Mouse (Mus musculus): ENCODE measurements around the gene Rcn1. TPM values are rescaled to one million over a fixed set of nuclear protein-coding genes. Genes with fewer than 3 reads are reported as not detected.

The Rcn1 gene
- 262 and 290 TPM in 2 replicates for polyA plus RNA-seq (2011; ENCODE audit: insufficient read length, low read depth, missing spikeins)

DNA sequence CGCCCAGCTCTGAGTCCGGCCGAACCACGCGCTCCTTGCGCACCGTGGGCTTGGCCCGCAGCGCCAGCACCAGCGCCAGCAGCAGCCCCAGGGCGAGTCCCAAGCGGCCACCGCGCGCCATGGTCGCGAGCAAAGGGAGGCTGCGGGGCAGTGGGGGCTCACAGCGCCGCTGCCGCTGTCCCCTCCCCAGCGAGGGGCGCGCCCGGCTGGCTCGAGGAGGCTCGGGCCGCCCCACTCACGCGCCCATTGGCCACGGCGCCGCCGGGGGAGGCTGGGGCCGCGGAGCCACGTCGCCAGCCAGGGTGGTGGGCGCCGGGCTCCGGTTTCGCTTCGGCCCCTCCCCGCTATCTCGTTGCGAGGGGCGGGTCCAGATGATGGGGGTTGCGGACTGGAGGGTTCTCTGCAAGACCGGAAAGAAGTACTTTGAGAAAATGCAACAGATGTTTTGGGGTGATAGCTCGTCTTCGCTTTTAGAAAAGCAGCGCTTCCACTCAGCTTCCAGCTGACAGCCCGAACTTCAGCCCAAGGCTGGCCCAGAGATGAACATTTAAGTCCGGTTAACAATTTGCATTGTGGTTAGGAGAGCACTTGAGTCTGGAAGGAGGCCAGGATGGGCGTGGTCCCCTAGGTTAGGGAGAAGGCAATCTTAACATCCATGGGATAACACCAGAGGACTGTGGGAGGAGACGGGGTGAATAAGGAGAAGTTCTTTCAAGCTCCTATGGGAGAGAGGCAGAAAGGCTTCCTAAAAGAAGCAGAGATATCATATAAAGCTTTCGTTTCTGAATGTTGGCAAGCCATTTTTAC lies at the start of gene Rcn1:
TSS of gene Rcn1 (minus strand) at position 235 of the 807 bp plus-strand sequence.
- Histone ChIP-seq H3K27ac (ENCODE audit: insufficient read depth, low read length) (peak within 1 kb of the TSS; percentile 97), H3K4me3 (ENCODE audit: insufficient read depth, low read length) (peak within 1 kb of the TSS; percentile 88), H3K4me1 (ENCODE audit: control insufficient read depth, insufficient read depth, low read length) (peaks cover 3% of the 10 kb centered on the region; the same call in 1 of the 2 replicates)
- TF ChIP-seq CTCF (IDR thresholded peaks at IDR 0.05; ENCODE audit: borderline replicate concordance, insufficient read depth, low read length) (no peak), POLR2A (IDR thresholded peaks at IDR 0.05; ENCODE audit: low read depth, low read length) (peak; percentile 88)

DNA sequence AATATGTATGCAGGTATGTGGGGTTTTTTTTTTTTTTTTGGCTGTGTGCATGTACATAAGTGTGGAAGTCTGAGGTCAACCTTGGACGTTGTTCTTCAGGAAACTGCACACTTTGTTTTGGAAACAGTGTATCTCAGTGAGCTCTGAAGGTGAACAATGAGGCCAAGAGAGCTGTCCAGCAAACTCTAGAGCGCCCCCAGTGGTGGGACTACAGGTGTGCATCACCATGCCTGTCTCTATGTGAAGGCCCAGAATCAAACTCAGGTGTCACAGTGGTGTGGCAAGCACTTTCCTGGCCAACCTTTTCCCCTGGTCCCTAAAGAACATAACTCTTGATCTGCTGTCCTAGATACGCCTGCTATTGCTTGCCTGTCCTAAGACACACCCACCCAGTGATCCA lies 45.0 kb upstream of the Rcn1 start:
- TF ChIP-seq POLR2A (IDR thresholded peaks at IDR 0.05; ENCODE audit: low read depth, low read length) (no peak), CTCF (IDR thresholded peaks at IDR 0.05; ENCODE audit: borderline replicate concordance, insufficient read depth, low read length) (no peak)
- H3K27ac ChIP-seq (ENCODE audit: insufficient read depth, low read length): no peak overlapping the region
- no peak overlapping the region for H3K4me3 ChIP-seq (ENCODE audit: insufficient read depth, low read length)
- no peaks in the 10 kb centered on the region for H3K4me1 ChIP-seq (ENCODE audit: control insufficient read depth, insufficient read depth, low read length)

DNA sequence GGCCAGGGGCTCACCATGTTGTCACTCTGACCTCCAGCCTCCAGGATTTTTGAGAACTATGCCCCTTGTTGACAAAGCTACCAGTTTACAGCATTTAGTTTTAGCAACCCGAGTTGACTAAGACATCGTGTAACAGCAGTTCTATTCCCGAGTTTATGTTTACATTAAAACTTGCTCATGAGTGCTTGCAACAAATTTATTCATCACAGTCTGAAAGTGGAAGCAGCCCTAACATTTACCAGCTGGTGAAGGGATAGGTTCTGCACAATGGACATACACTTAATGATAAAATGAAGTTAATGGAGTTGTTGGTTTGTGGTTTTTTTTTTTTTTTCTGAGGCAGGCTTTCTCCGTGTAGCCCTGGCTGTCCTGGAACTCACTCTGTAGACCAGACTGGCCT lies 39.9 kb upstream of the Rcn1 start:
- Histone ChIP-seq H3K4me3 (ENCODE audit: insufficient read depth, low read length) (no peak overlapping the region), H3K27ac (ENCODE audit: insufficient read depth, low read length) (no peak overlapping the region), H3K4me1 (ENCODE audit: control insufficient read depth, insufficient read depth, low read length) (no peaks in the 10 kb centered on the region)
- no peak for TF ChIP-seq CTCF (IDR thresholded peaks at IDR 0.05; ENCODE audit: borderline replicate concordance, insufficient read depth, low read length)
- TF ChIP-seq POLR2A (IDR thresholded peaks at IDR 0.05; ENCODE audit: low read depth, low read length): no peak

DNA sequence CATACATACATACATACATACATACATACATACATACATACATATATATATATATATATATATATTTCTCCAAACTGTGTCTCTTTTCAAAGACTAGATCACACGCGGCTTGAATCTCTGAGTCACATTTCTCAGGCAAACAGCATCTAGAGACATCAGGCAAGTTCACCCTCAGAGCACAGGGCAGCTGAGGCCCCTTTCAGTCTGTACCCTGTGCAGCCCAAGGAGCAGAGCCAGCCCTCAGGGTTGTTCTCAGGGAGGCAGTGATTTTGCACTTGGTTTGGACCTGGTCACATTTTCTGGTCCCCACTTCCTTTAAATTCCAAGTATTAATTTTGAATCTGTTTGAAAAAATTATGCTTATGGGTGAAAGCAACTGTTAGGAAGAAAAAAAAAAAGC lies 39.4 kb upstream of the Rcn1 start:
- H3K4me1 ChIP-seq (ENCODE audit: control insufficient read depth, insufficient read depth, low read length): no peaks in the 10 kb centered on the region
- no peak overlapping the region for H3K27ac ChIP-seq (ENCODE audit: insufficient read depth, low read length)
- TF ChIP-seq POLR2A (IDR thresholded peaks at IDR 0.05; ENCODE audit: low read depth, low read length) (no peak), CTCF (IDR thresholded peaks at IDR 0.05; ENCODE audit: borderline replicate concordance, insufficient read depth, low read length) (no peak)
- H3K4me3 ChIP-seq (ENCODE audit: insufficient read depth, low read length): no peak overlapping the region

DNA sequence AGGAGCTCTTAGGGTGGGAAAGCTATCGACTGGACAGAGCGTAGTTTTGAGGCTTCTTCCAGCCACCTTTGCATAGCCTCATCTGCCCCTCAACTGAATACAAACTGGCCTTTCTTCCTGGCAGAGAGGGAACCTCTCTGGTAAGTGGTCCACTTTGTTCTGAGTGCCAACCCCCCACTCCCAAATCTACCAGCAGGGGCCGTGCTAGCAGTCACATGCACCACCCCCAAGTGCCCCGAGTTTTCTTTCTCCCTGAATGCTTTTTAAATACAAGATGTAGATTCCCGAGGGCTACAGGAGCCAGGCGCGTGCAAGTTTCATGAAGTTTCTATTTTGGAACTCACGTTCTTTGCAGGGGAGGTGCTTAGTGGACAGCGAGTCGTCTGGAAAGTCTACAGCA lies 33.8 kb upstream of the Rcn1 start:
- H3K4me1 ChIP-seq (ENCODE audit: control insufficient read depth, insufficient read depth, low read length): peaks cover 3% of the 10 kb centered on the region; the same call in 1 of the 2 replicates
- H3K27ac ChIP-seq (ENCODE audit: insufficient read depth, low read length): no peak overlapping the region
- H3K4me3 ChIP-seq (ENCODE audit: insufficient read depth, low read length): no peak overlapping the region
- TF ChIP-seq POLR2A (IDR thresholded peaks at IDR 0.05; ENCODE audit: low read depth, low read length): no peak
- TF ChIP-seq CTCF (IDR thresholded peaks at IDR 0.05; ENCODE audit: borderline replicate concordance, insufficient read depth, low read length): no peak

DNA sequence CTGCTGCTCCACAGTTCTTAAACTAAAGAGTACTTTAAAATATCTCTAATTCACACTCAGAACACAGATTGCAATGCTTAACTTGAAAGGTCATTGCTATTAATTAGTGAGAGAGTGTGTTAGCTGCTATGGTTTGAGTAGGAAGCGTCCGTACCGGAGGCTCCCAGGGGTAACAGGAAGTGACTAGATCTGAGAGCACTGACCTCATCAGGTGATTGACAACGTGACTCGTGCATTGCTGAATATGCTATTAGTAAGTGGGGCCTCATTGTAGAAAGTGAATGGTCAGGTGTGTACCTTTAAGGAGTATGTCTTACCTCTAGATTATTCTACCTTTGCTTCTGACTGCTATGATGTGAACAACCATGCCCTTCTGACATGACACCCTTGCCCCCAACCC lies 31.3 kb upstream of the Rcn1 start:
- Histone ChIP-seq H3K4me3 (ENCODE audit: insufficient read depth, low read length) (no peak overlapping the region), H3K27ac (ENCODE audit: insufficient read depth, low read length) (no peak overlapping the region), H3K4me1 (ENCODE audit: control insufficient read depth, insufficient read depth, low read length) (peaks cover 3% of the 10 kb centered on the region; the same call in 1 of the 2 replicates)
- TF ChIP-seq CTCF (IDR thresholded peaks at IDR 0.05; ENCODE audit: borderline replicate concordance, insufficient read depth, low read length): no peak
- no peak for TF ChIP-seq POLR2A (IDR thresholded peaks at IDR 0.05; ENCODE audit: low read depth, low read length)

DNA sequence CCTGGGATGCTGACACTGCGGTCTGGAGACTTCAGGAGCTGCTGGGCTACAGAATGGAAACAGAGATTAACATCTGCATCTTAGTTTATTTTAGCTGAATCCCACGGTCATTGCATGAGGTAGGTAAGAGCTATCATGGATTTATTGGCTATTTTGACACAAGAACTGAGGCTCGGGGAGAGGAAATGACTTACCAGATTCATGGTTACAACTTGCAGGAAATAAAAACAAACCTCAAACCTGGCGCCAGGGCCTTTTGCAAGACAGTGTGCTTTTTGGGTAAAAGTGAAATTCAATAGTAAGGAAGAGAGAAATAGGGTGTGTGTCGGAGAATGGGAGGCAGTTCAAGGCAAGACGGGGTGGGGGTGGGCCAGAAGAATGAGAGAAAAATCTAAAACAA lies 30.8 kb upstream of the Rcn1 start:
- Histone ChIP-seq H3K4me3 (ENCODE audit: insufficient read depth, low read length) (no peak overlapping the region), H3K4me1 (ENCODE audit: control insufficient read depth, insufficient read depth, low read length) (peaks cover 3% of the 10 kb centered on the region; the same call in 1 of the 2 replicates), H3K27ac (ENCODE audit: insufficient read depth, low read length) (no peak overlapping the region)
- TF ChIP-seq POLR2A (IDR thresholded peaks at IDR 0.05; ENCODE audit: low read depth, low read length): no peak
- TF ChIP-seq CTCF (IDR thresholded peaks at IDR 0.05; ENCODE audit: borderline replicate concordance, insufficient read depth, low read length): no peak

DNA sequence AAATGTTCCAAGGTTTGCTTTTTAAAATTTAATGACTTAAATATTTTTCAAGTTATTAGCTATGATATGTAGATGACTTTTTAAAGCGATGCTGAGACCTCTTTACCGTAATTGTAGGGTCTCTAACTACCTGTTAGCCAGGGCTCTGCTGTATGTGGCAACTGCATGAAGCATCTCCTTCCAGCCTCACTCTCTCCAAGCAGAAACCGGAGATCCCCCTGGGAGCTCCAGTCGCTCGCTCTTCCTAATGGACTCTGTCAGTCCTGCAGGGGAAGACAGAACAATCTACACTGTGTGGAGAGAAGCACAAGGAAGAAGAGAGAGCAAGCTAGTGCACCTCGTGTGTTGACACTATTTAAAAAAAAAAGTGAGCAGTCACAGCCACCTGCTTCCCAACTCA lies 29.3 kb upstream of the Rcn1 start:
- TF ChIP-seq CTCF (IDR thresholded peaks at IDR 0.05; ENCODE audit: borderline replicate concordance, insufficient read depth, low read length) (no peak), POLR2A (IDR thresholded peaks at IDR 0.05; ENCODE audit: low read depth, low read length) (no peak)
- Histone ChIP-seq H3K4me1 (ENCODE audit: control insufficient read depth, insufficient read depth, low read length) (peaks cover 3% of the 10 kb centered on the region; the same call in 1 of the 2 replicates), H3K4me3 (ENCODE audit: insufficient read depth, low read length) (no peak overlapping the region), H3K27ac (ENCODE audit: insufficient read depth, low read length) (no peak overlapping the region)

DNA sequence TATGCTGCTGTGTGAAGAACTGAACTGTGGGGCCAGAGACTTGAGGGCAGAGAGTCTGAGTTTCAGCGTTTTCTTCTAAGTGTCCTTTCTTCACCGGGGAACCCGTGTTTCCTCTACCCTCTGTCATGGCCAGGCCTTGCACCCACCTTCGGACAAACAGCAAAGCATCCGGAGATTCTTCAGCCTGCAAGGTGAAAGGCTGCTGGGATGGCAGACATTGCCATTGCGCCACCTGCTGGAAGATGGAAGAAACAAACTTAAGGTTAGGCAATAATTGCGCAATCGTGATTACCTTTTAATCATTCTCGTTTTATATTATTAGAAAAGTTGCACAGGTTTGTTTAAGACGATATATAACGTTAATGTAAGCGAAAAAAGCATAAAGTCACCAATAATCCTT lies 28.9 kb upstream of the Rcn1 start:
- H3K4me3 ChIP-seq (ENCODE audit: insufficient read depth, low read length): no peak overlapping the region
- no peak overlapping the region for H3K27ac ChIP-seq (ENCODE audit: insufficient read depth, low read length)
- H3K4me1 ChIP-seq (ENCODE audit: control insufficient read depth, insufficient read depth, low read length): no peaks in the 10 kb centered on the region; the same call in 1 of the 2 replicates
- TF ChIP-seq POLR2A (IDR thresholded peaks at IDR 0.05; ENCODE audit: low read depth, low read length) (no peak), CTCF (IDR thresholded peaks at IDR 0.05; ENCODE audit: borderline replicate concordance, insufficient read depth, low read length) (peak; percentile 76; the same call in 1 of the 2 replicates)

DNA sequence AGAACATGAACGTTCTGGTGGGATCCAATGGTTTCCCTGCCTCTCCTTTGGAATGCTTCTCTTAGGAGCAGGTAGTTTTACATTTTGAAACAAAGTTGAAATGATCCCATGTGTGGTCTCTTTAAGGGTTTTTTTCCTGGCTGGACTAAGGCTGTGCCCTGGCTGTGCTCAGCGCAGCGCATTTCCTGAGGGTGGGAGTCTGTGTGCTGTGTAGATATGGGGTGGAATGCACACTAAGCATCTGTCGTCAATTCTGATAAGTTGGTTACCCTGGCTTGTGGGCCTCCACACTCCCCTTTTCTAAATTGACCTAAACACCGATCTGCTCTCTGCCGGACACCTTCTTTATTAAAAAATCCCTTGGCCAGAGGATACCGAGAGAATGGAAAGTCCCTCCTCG lies 28.3 kb upstream of the Rcn1 start:
- Histone ChIP-seq H3K4me3 (ENCODE audit: insufficient read depth, low read length) (no peak overlapping the region), H3K4me1 (ENCODE audit: control insufficient read depth, insufficient read depth, low read length) (no peaks in the 10 kb centered on the region), H3K27ac (ENCODE audit: insufficient read depth, low read length) (no peak overlapping the region)
- TF ChIP-seq CTCF (IDR thresholded peaks at IDR 0.05; ENCODE audit: borderline replicate concordance, insufficient read depth, low read length): no peak
- TF ChIP-seq POLR2A (IDR thresholded peaks at IDR 0.05; ENCODE audit: low read depth, low read length): no peak
